In the genomic region with DNA sequence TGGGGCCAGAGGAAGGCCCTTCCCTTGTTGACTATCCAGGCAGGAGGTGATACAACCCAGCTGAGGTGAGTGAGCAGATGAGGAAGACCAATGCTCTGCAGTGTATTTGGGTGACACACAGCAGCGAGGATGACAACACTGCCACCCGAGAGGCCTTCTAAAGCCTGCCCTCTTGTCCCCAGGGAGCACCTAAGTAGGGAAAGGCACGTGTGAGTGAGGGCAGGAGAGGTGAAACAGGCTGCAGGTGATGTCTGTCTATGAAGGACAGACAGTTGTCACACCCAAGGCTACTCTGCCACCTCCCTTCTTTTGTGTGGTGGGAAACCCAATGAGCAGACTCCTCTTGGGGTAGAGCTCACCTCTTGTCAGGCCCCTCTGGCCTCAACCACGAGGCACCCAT, we compare ENCODE assay signal across 27 mouse cellular contexts. TPM values are rescaled to one million over a fixed set of nuclear protein-coding genes. Genes with fewer than 3 reads are reported as not detected.
DNase-seq lines count a peak whose midpoint lies in the region; ATAC-seq and TF ChIP-seq lines count a peak whose summit lies in the region.
"Had no signal": no experiment of that assay in that cellular context is flagged by ENCODE, and none has a peak within 500 bp of the region (broad histone marks: within the 10 kb centered on the region; RNA-seq: fewer than 3 reads in every experiment).

No protein-coding gene starts in this region.

- no peak overlapping the region for H3K4me3 ChIP-seq in gastrocnemius, adult 2 months
- no peak overlapping the region for H3K4me3 ChIP-seq in lung, embryonic 15.5 days
- H3K4me3 ChIP-seq in embryonic facial prominence, embryonic 10.5 days = no peak overlapping the region
- no peak overlapping the region for H3K4me3 ChIP-seq in stomach, embryonic 15.5 days (replicated peaks)
- no peak overlapping the region for H3K4me3 ChIP-seq in cerebellum, adult 2 months (replicated peaks; ENCODE audit: insufficient read depth, low read depth, low read length)
- H3K4me3 ChIP-seq: forebrain, embryonic 12.5 days; heart, embryonic 13.5 days; hindbrain, embryonic 12.5 days had no signal

- H3K4me1 ChIP-seq in lung, embryonic 15.5 days = peaks cover 26% of the 10 kb centered on the region
- peaks cover 63% of the 10 kb centered on the region for H3K4me1 ChIP-seq in embryonic facial prominence, embryonic 10.5 days
- H3K4me1 ChIP-seq in stomach, embryonic 15.5 days = peaks cover 16% of the 10 kb centered on the region
- no peaks in the 10 kb centered on the region for H3K4me1 ChIP-seq in cerebellum, adult 2 months (ENCODE audit: control insufficient read depth, insufficient read depth, low read length)

- H3K9me3 ChIP-seq in lung, embryonic 15.5 days = no peaks in the 10 kb centered on the region
- H3K9me3 ChIP-seq in embryonic facial prominence, embryonic 10.5 days = no peaks in the 10 kb centered on the region
- H3K9me3 ChIP-seq in stomach, embryonic 15.5 days = no peaks in the 10 kb centered on the region
- H3K9me3 ChIP-seq: forebrain, embryonic 12.5 days; heart, embryonic 13.5 days; hindbrain, embryonic 12.5 days had no signal

- TF ChIP-seq CTCF in gastrocnemius, adult 2 months (IDR thresholded peaks at IDR 0.05) = no peak
- no peak for TF ChIP-seq CTCF in cerebellum, adult 2 months (IDR thresholded peaks at IDR 0.05; ENCODE audit: borderline replicate concordance, insufficient read depth, low read depth, low read length)

- peak; percentile 11 for DNase-seq in gastrocnemius, adult 2 months
- DNase-seq in gastrocnemius, adult 8-10 months (ENCODE audit: low spot score in 2 of 2) = no peak
- no peak for DNase-seq in lung, postnatal 36 days
- no peak for DNase-seq in embryonic facial prominence, embryonic 10.5 days (ENCODE audit: low spot score)
- DNase-seq in cerebellum, adult 9-11 months = no peak
- DNase-seq in cerebellum, adult 2 months = no peak
- DNase-seq: adrenal gland, postnatal 14 days; cerebellum, adult 11-12 months; cerebellum, postnatal 10 days; forebrain, postnatal 0 days; gastrocnemius, postnatal 10 days; heart, postnatal 4 days had no signal

- H3K4me2 ChIP-seq in lung, embryonic 15.5 days = no peak overlapping the region
- H3K4me2 ChIP-seq in stomach, embryonic 15.5 days = no peak overlapping the region
- H3K4me2 ChIP-seq: forebrain, embryonic 12.5 days; heart, embryonic 13.5 days; hindbrain, embryonic 12.5 days had no signal

- no peaks in the 10 kb centered on the region for H3K27me3 ChIP-seq in lung, embryonic 15.5 days
- H3K27me3 ChIP-seq in embryonic facial prominence, embryonic 10.5 days (replicated peaks; ENCODE audit: low read depth, poor library complexity, severe bottlenecking) = 0 out of 2 replicates have a peak, but pooled peaks cover 4% of the 10 kb centered on the region
- no peaks in the 10 kb centered on the region for H3K27me3 ChIP-seq in stomach, embryonic 15.5 days (replicated peaks)
- H3K27me3 ChIP-seq in cerebellum, adult 2 months (ENCODE audit: control insufficient read depth, insufficient read depth, low read length) = no peaks in the 10 kb centered on the region
- H3K27me3 ChIP-seq: forebrain, embryonic 12.5 days; heart, embryonic 13.5 days; hindbrain, embryonic 12.5 days; Patski had no signal

- H3K27ac ChIP-seq in gastrocnemius, adult 2 months = no peak overlapping the region
- H3K27ac ChIP-seq in lung, embryonic 15.5 days = 0 out of 2 replicates have a peak overlapping the region, but pooled peaks have one; percentile 26
- peak overlapping the region; percentile 36 for H3K27ac ChIP-seq in embryonic facial prominence, embryonic 10.5 days (replicated peaks)
- 0 out of 2 replicates have a peak overlapping the region, but pooled peaks have one; percentile 26 for H3K27ac ChIP-seq in stomach, embryonic 15.5 days
- H3K27ac ChIP-seq in cerebellum, adult 2 months (ENCODE audit: insufficient read depth, low read length) = no peak overlapping the region
- H3K27ac ChIP-seq: forebrain, embryonic 12.5 days; heart, embryonic 13.5 days; hindbrain, embryonic 12.5 days had no signal

- no peak for TF ChIP-seq POLR2A in cerebellum, adult 2 months (IDR thresholded peaks at IDR 0.05; ENCODE audit: borderline replicate concordance, insufficient read depth, low read length)

- intact Hi-C loops in gastrocnemius, adult 2 months (cut with DNase I) = no loop called here

- H3K36me3 ChIP-seq in lung, embryonic 15.5 days = no peaks in the 10 kb centered on the region
- no peaks in the 10 kb centered on the region for H3K36me3 ChIP-seq in embryonic facial prominence, embryonic 10.5 days (replicated peaks)
- H3K36me3 ChIP-seq in stomach, embryonic 15.5 days = no peaks in the 10 kb centered on the region
- H3K36me3 ChIP-seq: forebrain, embryonic 12.5 days; heart, embryonic 13.5 days; hindbrain, embryonic 12.5 days had no signal

- H3K9ac ChIP-seq in lung, embryonic 15.5 days = no peak overlapping the region
- no peak overlapping the region for H3K9ac ChIP-seq in stomach, embryonic 15.5 days
- H3K9ac ChIP-seq: forebrain, embryonic 12.5 days; forebrain, postnatal 0 days; heart, embryonic 13.5 days; hindbrain, embryonic 12.5 days had no signal

- ATAC-seq in lung, embryonic 15.5 days (ENCODE audit: borderline replicate concordance, extremely low read depth, low FRiP score, low TSS enrichment) = no peak
- no peak for ATAC-seq in stomach, embryonic 15.5 days (ENCODE audit: insufficient read depth, low FRiP score, low read depth)
- ATAC-seq: activated CD4-positive, CD25-positive, alpha-beta regulatory T cell, adult 4 months; forebrain, postnatal 0 days; hindbrain, embryonic 16.5 days; inflammation-experienced regulatory T-cells, adult 6 months; Patski had no signal

- WGBS in lung, embryonic 15.5 days = 60% methylated on average over 4 of the region's 4 CpGs
- WGBS in embryonic facial prominence, embryonic 10.5 days = 64% methylated on average over 4 of the region's 4 CpGs
- 58% methylated on average over 4 of the region's 4 CpGs for WGBS in stomach, embryonic 15.5 days
- 59% methylated on average over 4 of the region's 4 CpGs for WGBS in cerebellum, adult 2 months

RNA-seq across cellular contexts. Expression of gene Prss38, which starts 14.2 kb away (rescaled TPM):
- not detected for total RNA-seq in gastrocnemius, adult 2 months (2021)
- total RNA-seq in gastrocnemius, adult 8-10 months (2022) = not detected
- polyA plus RNA-seq in lung, embryonic 15.5 days (2015; fragmentation: Nextera tagmentation; extraction: Ambion mirVana) = not detected in 2 replicates
- not detected in 2 replicates for polyA plus RNA-seq in embryonic facial prominence, embryonic 10.5 days (2016; fragmentation: Nextera tagmentation; extraction: Ambion mirVana)
- polyA plus RNA-seq in stomach, embryonic 15.5 days (2015; fragmentation: Nextera tagmentation; extraction: Ambion mirVana) = 0.10 TPM in 1 of 2 replicates, not detected in the other
- 0.11 TPM in 1 of 2 replicates, not detected in the other for polyA plus RNA-seq in cerebellum, adult 2 months (2012; rRNA removed)
- total RNA-seq: adrenal gland, adult 18-20 months; adrenal gland, postnatal 14 days; forebrain, postnatal 0 days; gastrocnemius, postnatal 10 days; gastrocnemius, postnatal 4 days; heart, adult 8-10 months; heart, postnatal 4 days had no signal
- polyA plus RNA-seq: activated CD4-positive, CD25-positive, alpha-beta regulatory T cell, adult 4 months; C2C12; embryonic facial prominence, embryonic 11.5 days; forebrain, embryonic 12.5 days; heart, embryonic 13.5 days; heart, postnatal 0 days; hindbrain, embryonic 12.5 days; hindbrain, embryonic 16.5 days; Patski had no signal

Comparison
In these comparisons a context has a peak if more than half of its experiments do, and no peak if none do; other contexts are left out.
1. H3K27ac ChIP-seq: peak in lung, embryonic 15.5 days (single experiment), embryonic facial prominence, embryonic 10.5 days (single experiment) and stomach, embryonic 15.5 days (single experiment); none in gastrocnemius, adult 2 months (single experiment) and cerebellum, adult 2 months (single experiment).